18 mouse cellular contexts compared by ENCODE assay signal in genomic region chr2:158373061-158373460, GRCm38 (mm10). TPM values are rescaled to one million over a fixed set of nuclear protein-coding genes. Genes with fewer than 3 reads are reported as not detected.
A peak's percentile ranks its signal among the peaks of the same experiment; 100 is the strongest.
DNase-seq lines count a peak whose midpoint lies in the region; ATAC-seq and TF ChIP-seq lines count a peak whose summit lies in the region.
"Had no signal": no experiment of that assay in that cellular context is flagged by ENCODE, and none has a peak within 500 bp of the region (broad histone marks: within the 10 kb centered on the region; RNA-seq: fewer than 3 reads in every experiment).

No protein-coding gene starts in this region.

- no peak for TF ChIP-seq CTCF in intestine, postnatal 0 days (IDR thresholded peaks at IDR 0.05; ENCODE audit: low read depth)

- H3K27me3 ChIP-seq in intestine, embryonic 15.5 days (replicated peaks) = peaks cover 25% of the 10 kb centered on the region
- peaks cover 21% of the 10 kb centered on the region for H3K27me3 ChIP-seq in intestine, postnatal 0 days (replicated peaks; ENCODE audit: control insufficient read depth, insufficient read depth, low read length)

- H3K4me3 ChIP-seq in intestine, embryonic 15.5 days (replicated peaks) = no peak overlapping the region
- H3K4me3 ChIP-seq in intestine, postnatal 0 days (ENCODE audit: low read depth, low read length) = no peak overlapping the region
- H3K4me3 ChIP-seq: embryonic facial prominence, embryonic 13.5 days; forebrain, embryonic 13.5 days; limb, embryonic 12.5 days; neural tube, embryonic 13.5 days had no signal

- H3K27ac ChIP-seq in intestine, embryonic 15.5 days = no peak overlapping the region
- no peak overlapping the region for H3K27ac ChIP-seq in intestine, postnatal 0 days (ENCODE audit: low read depth, low read length)
- H3K27ac ChIP-seq: embryonic facial prominence, embryonic 13.5 days; forebrain, embryonic 13.5 days; limb, embryonic 12.5 days; neural tube, embryonic 13.5 days had no signal

- 52% methylated on average over 5 of the region's 5 CpGs for WGBS in intestine, embryonic 15.5 days
- 36% methylated on average over 5 of the region's 5 CpGs for WGBS in intestine, postnatal 0 days

- ATAC-seq in intestine, embryonic 15.5 days = peak; percentile 60; the same call in 1 of the 2 replicates
- ATAC-seq in intestine, postnatal 0 days = no peak
- ATAC-seq: forebrain, embryonic 13.5 days; hindbrain, embryonic 16.5 days had no signal

- H3K9me3 ChIP-seq in intestine, embryonic 15.5 days = no peaks in the 10 kb centered on the region
- no peaks in the 10 kb centered on the region for H3K9me3 ChIP-seq in intestine, postnatal 0 days (ENCODE audit: control insufficient read depth)
- H3K9me3 ChIP-seq: embryonic facial prominence, embryonic 13.5 days; forebrain, embryonic 13.5 days; G1E; limb, embryonic 12.5 days; neural tube, embryonic 13.5 days had no signal

- peak; percentile 69 for DNase-seq in Muller cell, postnatal 12 days (ENCODE audit: inconsistent ontology term)
- peak; percentile 58 to 71 for DNase-seq in kidney, postnatal 25 days
- peak; percentile 56 for DNase-seq in lung, postnatal 25 days (ENCODE audit: low spot score)
- DNase-seq in gastrocnemius, postnatal 10 days = no peak
- no peak for DNase-seq in left cerebral cortex, adult 9 months (ENCODE audit: low spot score in 2 of 2)
- no peak for DNase-seq in cerebellum, adult 11 months
- DNase-seq: cerebellum, postnatal 25 days; gastrocnemius, postnatal 14 days; midbrain, embryonic 14.5 days; right cerebral cortex, postnatal 25 days had no signal

- H3K9ac ChIP-seq in intestine, embryonic 15.5 days = no peak overlapping the region
- H3K9ac ChIP-seq in intestine, postnatal 0 days (ENCODE audit: low read depth, low read length) = no peak overlapping the region
- H3K9ac ChIP-seq: embryonic facial prominence, embryonic 13.5 days; forebrain, embryonic 13.5 days; limb, embryonic 12.5 days; neural tube, embryonic 13.5 days had no signal

- H3K4me2 ChIP-seq in intestine, embryonic 15.5 days (replicated peaks) = no peak overlapping the region
- no peak overlapping the region for H3K4me2 ChIP-seq in intestine, postnatal 0 days (replicated peaks; ENCODE audit: low read depth)
- H3K4me2 ChIP-seq: embryonic facial prominence, embryonic 13.5 days; forebrain, embryonic 13.5 days; limb, embryonic 12.5 days; neural tube, embryonic 13.5 days had no signal

- H3K4me1 ChIP-seq in intestine, embryonic 15.5 days (replicated peaks) = peaks cover 5% of the 10 kb centered on the region; the same call in 1 of the 2 replicates
- no peaks in the 10 kb centered on the region for H3K4me1 ChIP-seq in intestine, postnatal 0 days (replicated peaks; ENCODE audit: control insufficient read depth, insufficient read depth, low read length)

- H3K36me3 ChIP-seq in intestine, embryonic 15.5 days = no peaks in the 10 kb centered on the region
- no peaks in the 10 kb centered on the region for H3K36me3 ChIP-seq in intestine, postnatal 0 days (ENCODE audit: control insufficient read depth, insufficient read depth)
- H3K36me3 ChIP-seq: embryonic facial prominence, embryonic 13.5 days; G1E; limb, embryonic 12.5 days had no signal

RNA-seq across cellular contexts. Expression of gene Snhg11, which starts 2.4 kb away (rescaled TPM):
- 4.8 and 7.0 TPM in 2 replicates for polyA plus RNA-seq in intestine, embryonic 15.5 days (2015; fragmentation: Nextera tagmentation; extraction: Ambion mirVana)
- polyA plus RNA-seq in intestine, postnatal 0 days (2015; fragmentation: Nextera tagmentation; extraction: Ambion mirVana) = 1.9 and 3.0 TPM in 2 replicates
- total RNA-seq in gastrocnemius, postnatal 10 days (2021) = 1 to 10 TPM in 1 of 2 experiments, under 1 TPM in 1; 0.68 to 1.1 TPM
- polyA plus RNA-seq: G1E had no signal

RNA-seq across cellular contexts. Expression of gene Ralgapb, which starts 36.6 kb away (rescaled TPM):
- polyA plus RNA-seq in intestine, embryonic 15.5 days (2015; fragmentation: Nextera tagmentation; extraction: Ambion mirVana) = 14.3 and 15.0 TPM in 2 replicates
- polyA plus RNA-seq in intestine, postnatal 0 days (2015; fragmentation: Nextera tagmentation; extraction: Ambion mirVana) = 11.5 and 11.6 TPM in 2 replicates
- 10 to 100 TPM; 19.1 to 26.0 TPM for total RNA-seq in gastrocnemius, postnatal 10 days (2021)

Comparison
In these comparisons a context has a peak if more than half of its experiments do, and no peak if none do; other contexts are left out.
1. DNase-seq: peak in Muller cell, postnatal 12 days (single experiment), kidney, postnatal 25 days (2 of 2) and lung, postnatal 25 days (single experiment); none in gastrocnemius, postnatal 10 days (single experiment), left cerebral cortex, adult 9 months (0 of 2) and cerebellum, adult 11 months (single experiment).